Mouse (Mus musculus): ENCODE results near the gene Dnph1. TPM values are rescaled to one million over a fixed set of nuclear protein-coding genes. Genes with fewer than 3 reads are reported as not detected.

Dnph1 gene
- polyA plus RNA-seq (2015; fragmentation: Nextera tagmentation; extraction: Ambion mirVana), result 47.7 and 49.7 TPM in 2 replicates

DNA sequence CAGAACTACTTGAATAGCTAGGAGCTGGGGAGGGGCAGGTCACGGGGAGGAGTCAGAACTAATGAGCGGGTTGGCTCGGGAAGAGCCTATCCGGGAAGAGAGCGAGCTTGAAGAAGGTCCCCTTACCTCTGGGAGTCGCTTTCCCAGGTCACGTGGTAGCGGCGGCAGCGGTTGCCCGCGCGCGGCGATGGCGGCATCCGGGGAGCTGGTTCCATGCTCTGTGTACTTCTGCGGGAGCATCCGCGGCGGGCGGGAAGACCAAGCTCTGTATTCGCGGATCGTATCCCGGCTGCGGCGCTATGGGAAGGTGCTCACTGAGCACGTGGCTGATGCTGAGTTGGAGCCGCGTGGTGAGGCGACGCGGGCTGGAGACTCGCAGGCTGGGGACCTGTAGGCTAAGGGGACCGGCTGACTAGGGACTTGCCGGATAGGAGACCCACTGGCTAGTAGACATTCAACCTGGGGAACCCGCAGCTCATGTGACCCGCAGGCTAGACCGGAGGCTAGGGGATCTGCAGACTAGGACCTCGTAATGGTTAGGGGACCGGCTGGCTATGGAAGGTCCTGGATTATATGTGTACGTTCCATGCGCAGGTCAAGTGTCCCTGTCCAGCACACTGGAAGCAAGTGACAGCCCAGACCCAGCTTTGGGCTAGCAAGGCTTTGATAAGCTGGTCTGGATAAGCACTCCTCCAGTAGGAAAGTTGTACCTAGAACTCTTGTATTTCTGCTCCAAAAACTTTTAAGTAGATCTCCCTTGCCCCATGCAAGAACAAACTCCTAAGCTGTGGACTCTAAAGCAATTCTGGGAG lies at the start of gene Dnph1:
Gene Dnph1 (plus strand): TSS at position 89 of the 812 bp plus-strand sequence.
- Histone ChIP-seq H3K27me3 (replicated peaks) (no peaks in the 10 kb centered on the region), H3K9ac (peak within 1 kb of the TSS; percentile 54), H3K36me3 (no peaks in the 10 kb centered on the region), H3K4me2 (peak within 1 kb of the TSS; percentile 86), H3K4me1 (peaks cover 8% of the 10 kb centered on the region; the same call in 1 of the 2 replicates), H3K27ac (no peak within 1 kb of the TSS), H3K9me3 (no peaks in the 10 kb centered on the region), H3K4me3 (replicated peaks) (peak within 1 kb of the TSS; percentile 59)
- ATAC-seq (ENCODE audit: insufficient read depth, low FRiP score, low read depth), result peak; percentile 95
- WGBS, result under 1% methylated on average over 44 of the region's 44 CpGs

DNA sequence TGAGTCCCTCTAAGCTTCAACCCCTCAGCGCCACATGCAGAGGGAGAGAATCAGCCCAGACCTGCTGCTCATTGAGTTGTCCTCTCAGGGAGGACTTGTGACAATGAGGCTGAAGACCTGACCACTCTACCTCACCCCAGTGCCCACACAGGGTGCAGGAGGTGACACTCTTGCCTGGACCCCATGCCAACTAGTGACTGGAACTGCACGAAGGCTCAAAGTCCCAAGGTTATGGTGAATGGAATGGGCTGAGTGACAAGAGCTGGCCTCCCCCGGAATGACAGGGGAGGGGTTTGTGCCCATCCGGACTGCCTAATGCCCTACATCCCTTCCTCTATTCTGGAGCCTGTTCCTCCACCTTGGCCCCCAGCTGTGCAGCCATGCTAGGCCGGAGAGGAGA lies 43.8 kb upstream of the Dnph1 start:
- no peak overlapping the region for H3K4me2 ChIP-seq
- WGBS, result 41% methylated on average over 5 of the region's 5 CpGs
- no peaks in the 10 kb centered on the region for H3K9me3 ChIP-seq
- H3K9ac ChIP-seq, result no peak overlapping the region
- peaks cover 31% of the 10 kb centered on the region for H3K4me1 ChIP-seq
- H3K27me3 ChIP-seq (replicated peaks), result peaks cover 43% of the 10 kb centered on the region
- no peaks in the 10 kb centered on the region for H3K36me3 ChIP-seq
- no peak overlapping the region for H3K4me3 ChIP-seq (replicated peaks)
- H3K27ac ChIP-seq, result no peak overlapping the region
- no peak for ATAC-seq (ENCODE audit: insufficient read depth, low FRiP score, low read depth)

- no peak for ATAC-seq (ENCODE audit: insufficient read depth, low FRiP score, low read depth)
- no peaks in the 10 kb centered on the region for H3K9me3 ChIP-seq
- peaks cover 31% of the 10 kb centered on the region for H3K4me1 ChIP-seq
- H3K4me2 ChIP-seq, result peak overlapping the region; percentile 89; the same call in 1 of the 2 replicates
- peaks cover 51% of the 10 kb centered on the region for H3K27me3 ChIP-seq (replicated peaks)
- H3K36me3 ChIP-seq, result no peaks in the 10 kb centered on the region
- no peak overlapping the region for H3K9ac ChIP-seq
- H3K4me3 ChIP-seq (replicated peaks), result 0 out of 2 replicates have a peak overlapping the region, but pooled peaks have one; percentile 41
- WGBS, result 14% methylated on average over 13 of the region's 13 CpGs
- H3K27ac ChIP-seq, result no peak overlapping the region
These were observed 43.1 kb upstream of the Dnph1 start for GRCm38 (mm10) chr17:46453302-46453948.

DNA sequence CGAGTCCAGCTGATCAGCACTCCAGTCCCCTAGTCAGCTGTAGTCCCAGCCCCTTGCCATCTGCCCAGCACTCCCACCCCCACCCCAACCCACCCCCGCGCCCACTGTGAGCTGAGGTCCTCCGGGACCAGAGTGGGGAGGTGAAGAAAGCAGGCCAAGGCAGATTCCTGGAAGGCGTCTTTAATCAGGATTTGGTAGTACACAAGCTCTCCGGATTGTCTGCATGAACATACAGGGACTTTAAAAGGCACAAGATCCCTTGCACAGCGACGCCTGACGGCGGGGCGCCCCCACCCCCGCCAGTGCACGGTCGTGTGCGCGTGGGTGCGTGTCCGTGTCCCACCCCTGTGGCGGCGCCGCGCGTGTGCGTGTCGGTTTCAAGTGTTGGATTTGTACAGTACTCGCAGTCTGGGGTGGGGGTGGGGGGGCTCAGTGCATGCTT lies 42.5 kb upstream of the Dnph1 start:
- Histone ChIP-seq H3K9ac (no peak overlapping the region), H3K4me1 (peaks cover 31% of the 10 kb centered on the region), H3K27ac (no peak overlapping the region), H3K4me3 (replicated peaks) (peak overlapping the region; percentile 41), H3K27me3 (replicated peaks) (peaks cover 56% of the 10 kb centered on the region), H3K9me3 (no peaks in the 10 kb centered on the region), H3K4me2 (peak overlapping the region; percentile 89), H3K36me3 (no peaks in the 10 kb centered on the region)
- ATAC-seq (ENCODE audit: insufficient read depth, low FRiP score, low read depth), result no peak
- WGBS, result 2% methylated on average over 26 of the region's 26 CpGs

GRCm38 (mm10) chr17:46454539-46454938 lies 42.0 kb upstream of the Dnph1 start:
- H3K27ac ChIP-seq, result no peak overlapping the region
- peak overlapping the region; percentile 41 for H3K4me3 ChIP-seq (replicated peaks)
- H3K27me3 ChIP-seq (replicated peaks), result peaks cover 62% of the 10 kb centered on the region
- peak overlapping the region; percentile 89 for H3K4me2 ChIP-seq
- under 1% methylated on average over 9 of the region's 9 CpGs for WGBS
- no peak overlapping the region for H3K9ac ChIP-seq
- H3K9me3 ChIP-seq, result no peaks in the 10 kb centered on the region
- H3K36me3 ChIP-seq, result no peaks in the 10 kb centered on the region
- H3K4me1 ChIP-seq, result peaks cover 31% of the 10 kb centered on the region
- no peak for ATAC-seq (ENCODE audit: insufficient read depth, low FRiP score, low read depth)

DNA sequence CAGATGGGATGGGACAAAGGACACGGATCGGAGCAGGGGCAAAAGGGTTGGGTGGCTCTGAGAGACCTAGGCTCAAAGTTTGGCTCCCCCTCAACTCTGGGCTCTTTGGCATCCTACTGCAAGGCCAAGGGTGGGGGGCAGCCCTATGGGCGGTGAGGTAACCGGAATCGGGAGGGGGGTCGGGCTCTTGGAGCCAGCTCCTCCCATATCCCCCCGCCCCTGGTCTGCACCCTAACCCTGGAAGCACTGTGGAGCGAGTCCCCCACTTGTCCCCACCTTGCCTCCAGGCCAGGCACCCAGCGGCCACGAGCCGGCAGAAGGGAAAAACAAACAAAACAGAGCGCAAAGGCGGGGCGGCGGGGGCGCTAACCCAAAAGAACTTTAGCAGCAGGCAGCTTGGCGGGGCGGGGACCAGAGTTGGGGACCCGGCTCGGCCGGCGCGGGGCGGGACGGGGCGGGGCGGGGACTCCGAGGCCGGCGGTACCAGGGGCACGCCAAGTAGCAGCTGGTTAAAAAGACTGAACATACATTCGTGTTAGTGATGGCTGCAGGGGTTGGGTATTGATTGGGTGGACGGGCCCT lies 41.3 kb upstream of the Dnph1 start:
- ATAC-seq (ENCODE audit: insufficient read depth, low FRiP score, low read depth), result peak; percentile 45
- Histone ChIP-seq H3K27me3 (replicated peaks) (peaks cover 68% of the 10 kb centered on the region), H3K27ac (no peak overlapping the region), H3K4me2 (peak overlapping the region; percentile 89), H3K4me3 (replicated peaks) (peak overlapping the region; percentile 41), H3K36me3 (no peaks in the 10 kb centered on the region), H3K9ac (no peak overlapping the region), H3K9me3 (no peaks in the 10 kb centered on the region), H3K4me1 (peaks cover 31% of the 10 kb centered on the region)
- WGBS, result 3% methylated on average over 33 of the region's 33 CpGs

DNA sequence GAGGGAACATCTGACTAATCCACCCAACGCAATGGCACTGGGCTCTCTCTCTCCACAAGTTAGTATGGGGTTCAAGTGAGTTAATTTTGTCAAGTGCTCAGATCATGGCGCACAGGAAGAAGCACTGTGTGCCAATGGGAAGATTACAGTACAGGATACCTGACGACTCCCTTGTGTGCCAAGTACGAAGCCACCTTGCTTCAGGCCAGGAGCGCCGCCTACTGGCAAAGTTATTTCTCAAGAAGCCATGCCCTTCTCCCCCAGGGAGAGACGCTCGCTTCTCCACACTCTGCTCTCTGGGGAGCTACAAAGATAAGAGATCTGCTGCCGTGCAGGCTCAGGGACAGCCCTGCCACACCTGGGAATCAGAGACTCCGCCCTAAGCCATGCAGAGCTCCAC lies 38.7 kb upstream of the Dnph1 start:
- 11% methylated on average over 10 of the region's 10 CpGs for WGBS
- no peak for ATAC-seq (ENCODE audit: insufficient read depth, low FRiP score, low read depth)
- H3K9ac ChIP-seq, result no peak overlapping the region
- H3K9me3 ChIP-seq, result no peaks in the 10 kb centered on the region
- no peak overlapping the region for H3K27ac ChIP-seq
- H3K27me3 ChIP-seq (replicated peaks), result peaks cover 82% of the 10 kb centered on the region
- no peak overlapping the region for H3K4me2 ChIP-seq
- H3K4me1 ChIP-seq, result peaks cover 44% of the 10 kb centered on the region
- no peak overlapping the region for H3K4me3 ChIP-seq (replicated peaks)
- no peaks in the 10 kb centered on the region for H3K36me3 ChIP-seq

DNA sequence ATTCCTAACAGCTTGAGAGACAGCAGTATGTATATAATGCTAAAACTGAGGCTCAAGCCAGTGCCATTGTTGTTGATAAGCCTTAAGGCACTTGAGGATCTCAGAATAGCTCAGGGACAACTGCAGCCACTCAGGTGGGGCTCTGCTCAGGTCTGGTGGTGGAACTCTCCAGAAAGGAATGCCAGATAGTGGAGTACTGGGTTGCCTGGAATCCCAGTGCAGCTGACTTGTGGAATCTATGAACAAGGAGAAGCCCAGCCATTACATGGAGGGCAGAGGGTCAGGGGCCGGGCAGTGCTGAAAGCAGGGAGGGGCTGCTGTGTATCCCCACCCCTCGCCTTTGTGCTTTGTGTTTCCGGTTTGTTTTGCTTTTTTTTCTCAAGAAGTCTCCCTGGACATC lies 38.1 kb upstream of the Dnph1 start:
- Histone ChIP-seq H3K9ac (no peak overlapping the region), H3K4me2 (no peak overlapping the region), H3K4me3 (replicated peaks) (no peak overlapping the region), H3K27me3 (replicated peaks) (peaks cover 76% of the 10 kb centered on the region), H3K9me3 (no peaks in the 10 kb centered on the region), H3K36me3 (no peaks in the 10 kb centered on the region), H3K4me1 (peaks cover 40% of the 10 kb centered on the region), H3K27ac (no peak overlapping the region)
- no peak for ATAC-seq (ENCODE audit: insufficient read depth, low FRiP score, low read depth)
- WGBS, result 24% methylated on average over 3 of the region's 3 CpGs

DNA sequence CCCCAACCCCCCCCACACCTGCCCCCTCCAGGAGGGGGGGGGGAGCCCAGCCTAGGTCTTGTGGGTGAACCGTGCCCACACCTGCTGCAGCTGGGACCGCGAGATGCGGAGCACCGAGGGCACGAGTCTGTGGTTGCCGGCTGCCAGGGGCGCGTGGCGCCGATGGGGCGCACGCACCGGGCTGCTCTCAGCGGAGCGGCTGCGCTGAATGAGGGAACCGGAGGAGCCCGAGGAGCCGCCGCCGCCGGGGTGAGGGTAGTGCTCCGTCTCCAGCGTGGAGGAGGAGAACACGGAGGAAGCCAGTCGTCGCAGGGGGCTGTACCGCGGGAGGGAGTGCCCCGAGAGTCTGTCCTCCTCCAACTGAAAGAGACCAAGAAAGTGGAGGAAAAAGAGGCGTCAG lies 35.8 kb upstream of the Dnph1 start:
- 0 out of 2 replicates have a peak, but pooled peaks have one; percentile 3 for ATAC-seq (ENCODE audit: insufficient read depth, low FRiP score, low read depth)
- Histone ChIP-seq H3K9me3 (no peaks in the 10 kb centered on the region), H3K36me3 (no peaks in the 10 kb centered on the region), H3K4me2 (peak overlapping the region; percentile 79), H3K9ac (0 out of 2 replicates have a peak overlapping the region, but pooled peaks have one; percentile 16), H3K4me1 (peaks cover 20% of the 10 kb centered on the region), H3K27me3 (replicated peaks) (peaks cover 56% of the 10 kb centered on the region), H3K4me3 (replicated peaks) (peak overlapping the region; percentile 38), H3K27ac (no peak overlapping the region)
- under 1% methylated on average over 31 of the region's 32 CpGs for WGBS

GRCm38 (mm10) chr17:46461347-46461746 lies 35.2 kb upstream of the Dnph1 start:
- Histone ChIP-seq H3K4me2 (peak overlapping the region; percentile 79), H3K36me3 (no peaks in the 10 kb centered on the region), H3K27ac (no peak overlapping the region), H3K27me3 (replicated peaks) (peaks cover 50% of the 10 kb centered on the region), H3K4me1 (peaks cover 13% of the 10 kb centered on the region), H3K9ac (no peak overlapping the region), H3K4me3 (replicated peaks) (peak overlapping the region; percentile 38), H3K9me3 (no peaks in the 10 kb centered on the region)
- 12% methylated on average over 8 of the region's 8 CpGs for WGBS
- no peak for ATAC-seq (ENCODE audit: insufficient read depth, low FRiP score, low read depth)

DNA sequence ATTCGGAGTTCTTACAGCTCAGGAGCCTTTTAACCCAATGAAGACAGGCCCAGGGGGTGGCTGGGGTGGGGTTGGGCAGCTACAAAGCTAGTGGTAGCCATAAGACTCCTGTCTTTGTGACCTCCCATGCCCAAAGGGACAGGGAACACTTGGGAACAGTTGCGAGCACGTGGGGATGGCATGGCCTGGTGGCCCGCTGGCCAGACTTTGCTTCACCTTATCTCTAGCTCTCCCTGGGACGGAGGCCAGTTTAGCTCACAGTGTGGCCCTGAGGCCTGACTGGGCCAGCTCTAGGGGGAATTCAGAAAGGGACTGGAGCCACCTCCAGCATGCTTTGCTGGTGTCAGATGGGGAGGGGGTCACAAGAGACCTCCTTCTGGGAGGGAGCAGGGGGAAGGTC lies 34.3 kb upstream of the Dnph1 start:
- peaks cover 44% of the 10 kb centered on the region for H3K27me3 ChIP-seq (replicated peaks)
- WGBS, result 67% methylated on average over 5 of the region's 5 CpGs

DNA sequence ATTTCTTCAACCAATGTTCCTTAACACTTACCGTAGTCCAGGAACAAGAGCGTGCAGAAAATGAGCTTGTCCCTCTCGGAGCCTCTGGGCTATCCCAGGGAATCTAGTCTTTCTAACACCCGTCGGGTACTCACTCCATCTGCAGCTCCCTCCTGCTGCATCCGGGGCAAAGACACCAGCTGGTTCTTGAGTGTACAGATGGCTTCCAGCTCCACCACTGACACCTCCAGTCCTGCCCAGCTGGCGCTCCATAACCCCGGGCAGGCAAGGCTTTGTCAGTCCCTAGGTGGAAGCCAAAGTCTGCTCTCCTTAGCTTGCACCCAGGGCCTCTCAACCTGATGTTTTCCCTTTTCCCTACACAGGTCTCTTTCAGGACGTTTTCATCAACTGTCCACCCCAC lies 28.7 kb upstream of the Dnph1 start:
- no peaks in the 10 kb centered on the region for H3K4me1 ChIP-seq
- no peak overlapping the region for H3K4me2 ChIP-seq
- H3K9ac ChIP-seq, result no peak overlapping the region
- no peak overlapping the region for H3K27ac ChIP-seq
- 71% methylated on average over 9 of the region's 9 CpGs for WGBS
- no peaks in the 10 kb centered on the region for H3K9me3 ChIP-seq
- H3K4me3 ChIP-seq (replicated peaks), result no peak overlapping the region
- no peak for ATAC-seq (ENCODE audit: insufficient read depth, low FRiP score, low read depth)
- no peaks in the 10 kb centered on the region for H3K36me3 ChIP-seq
- no peaks in the 10 kb centered on the region for H3K27me3 ChIP-seq (replicated peaks)

More for the DNA sequence above, 34.3 kb upstream of the Dnph1 start:
- Histone ChIP-seq H3K27ac (no peak overlapping the region), H3K4me3 (replicated peaks) (no peak overlapping the region), H3K9me3 (no peaks in the 10 kb centered on the region), H3K4me2 (no peak overlapping the region), H3K36me3 (no peaks in the 10 kb centered on the region), H3K9ac (no peak overlapping the region), H3K4me1 (peaks cover 13% of the 10 kb centered on the region)
- ATAC-seq (ENCODE audit: insufficient read depth, low FRiP score, low read depth), result no peak

Measured in stomach, embryonic 15.5 days (tissue).